Mouse (Mus musculus) midbrain, embryonic 16.5 days (tissue): ENCODE results near the gene Olfr459. TPM values are rescaled to one million over a fixed set of nuclear protein-coding genes. Genes with fewer than 3 reads are reported as not detected.

Source experiments
- ATAC-seq: fragments of 200-750 bp; cut with Nextera tagmentation; 2 replicates; pipeline ENCODE4 v1.8.0; 2017; ENCODE audit warnings: moderate TSS enrichment
- H3K27ac ChIP-seq: fragments of 300-500 bp; sonication (generic); 2 replicates; pipeline ENCODE4 v1.5.1; 2014; ENCODE audit warnings: mild to moderate bottlenecking, low read length, mixed read lengths
- H3K27me3 ChIP-seq: fragments of 300-500 bp; sonication (generic); 2 replicates; pipeline ENCODE4 v1.6.1; 2014; ENCODE audit warnings: low read depth, low read length, mixed read lengths; ENCODE audit not compliant: control insufficient read depth, insufficient read depth
- H3K36me3 ChIP-seq: fragments of 300-500 bp; sonication (generic); 2 replicates; pipeline ENCODE4 v1.6.1; 2014; ENCODE audit warnings: mild to moderate bottlenecking, low read length, moderate library complexity, mixed read lengths; ENCODE audit not compliant: control insufficient read depth, insufficient read depth
- H3K4me1 ChIP-seq: fragments of 300-500 bp; sonication (generic); 2 replicates; pipeline ENCODE4 v1.6.1; 2014; ENCODE audit warnings: mild to moderate bottlenecking, low read length, mixed read lengths; ENCODE audit not compliant: control insufficient read depth, insufficient read depth
- H3K4me2 ChIP-seq: fragments of 300-500 bp; sonication (generic); 2 replicates; pipeline ENCODE4 v1.6.1; 2014; ENCODE audit warnings: mild to moderate bottlenecking, low read length, mixed read lengths
- H3K4me3 ChIP-seq: fragments of 300-500 bp; sonication (generic); 2 replicates; pipeline ENCODE4 v1.5.1; 2014; ENCODE audit warnings: low read depth, mild to moderate bottlenecking, low read length, moderate library complexity, mixed read lengths
- H3K9ac ChIP-seq: fragments of 300-500 bp; sonication (generic); 2 replicates; pipeline ENCODE4 v1.6.1; 2014; ENCODE audit warnings: low read depth, low read length, mixed read lengths
- H3K9me3 ChIP-seq: fragments of 300-500 bp; sonication (generic); replicated peaks from 2 replicates; pipeline ENCODE4 v1.6.1; 2014; ENCODE audit warnings: mild to moderate bottlenecking, low read length, mixed read lengths; ENCODE audit not compliant: control insufficient read depth, poor library complexity, severe bottlenecking
- WGBS: fragments of 180-500 bp; shearing (Covaris S2); extraction: QIAGEN DNeasy Blood & Tissue Kit; methylation state at CpG from one replicate; pipeline ENCODE4 v1.1.7; 2014; 5-methylcytosine and 5-hydroxymethylcytosine counted together
- polyA plus RNA-seq: library from polyadenylated mRNA; unstranded; fragments of >200 nt; fragmentation: Nextera tagmentation; extraction: Ambion mirVana; gene quantifications from 2 replicates; pipeline ENCODE4 v1.2.1, GENCODE M21; 2015

The Olfr459 gene
- polyA plus RNA-seq, 1 experiment from 2014 or later: not detected

DNA sequence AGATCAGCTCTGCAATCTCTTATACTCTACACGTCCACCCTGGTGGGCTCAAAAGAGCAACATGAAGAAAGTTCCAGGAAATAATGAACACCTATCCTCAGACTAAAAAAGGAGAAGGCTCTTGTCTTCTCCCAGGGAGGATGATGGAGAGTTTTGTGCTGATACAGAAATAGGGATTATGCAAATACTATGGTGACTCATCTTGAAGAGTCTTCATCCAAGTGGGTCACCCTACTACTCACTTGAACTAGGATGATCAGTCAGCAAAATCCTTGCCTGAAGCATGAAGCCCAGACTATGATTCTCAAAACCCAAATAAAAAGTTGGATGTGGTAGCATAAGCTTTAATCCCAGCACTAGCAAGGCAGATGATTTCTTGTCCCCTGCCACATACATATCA, 16.6 kb downstream of the Olfr459 start:
- Histone ChIP-seq H3K9ac (no peak overlapping the region), H3K4me3 (no peak overlapping the region), H3K4me1 (no peaks in the 10 kb centered on the region), H3K36me3 (no peaks in the 10 kb centered on the region), H3K9me3 (no peaks in the 10 kb centered on the region), H3K4me2 (no peak overlapping the region), H3K27ac (no peak overlapping the region), H3K27me3 (no peaks in the 10 kb centered on the region)
- ATAC-seq: no peak
- WGBS: 79% methylated on average over 1 of the region's 1 CpGs

DNA sequence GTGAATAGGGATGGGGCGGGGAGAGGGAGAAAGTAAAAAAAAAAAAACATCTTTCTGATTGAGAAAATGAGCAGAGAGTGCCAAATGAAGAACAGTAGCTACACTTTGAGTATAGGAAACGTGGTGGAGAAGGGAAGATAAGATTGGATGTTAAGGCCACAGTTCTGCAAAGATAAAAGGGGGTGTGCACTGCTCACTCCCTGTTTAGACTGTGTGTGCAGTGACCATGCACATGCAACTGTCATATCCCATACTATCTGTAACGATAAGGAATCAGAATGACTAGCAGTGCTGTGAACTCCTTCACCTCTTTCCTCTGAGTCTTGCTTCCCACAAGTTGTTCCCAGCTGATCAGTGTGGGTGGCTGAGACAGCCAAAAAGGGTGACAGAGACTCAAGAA, 17.8 kb downstream of the Olfr459 start:
- no peaks in the 10 kb centered on the region for H3K27me3 ChIP-seq
- ATAC-seq: no peak
- H3K9me3 ChIP-seq: no peaks in the 10 kb centered on the region
- H3K27ac ChIP-seq: no peak overlapping the region
- H3K4me1 ChIP-seq: no peaks in the 10 kb centered on the region
- no peaks in the 10 kb centered on the region for H3K36me3 ChIP-seq
- 67% methylated on average over 3 of the region's 3 CpGs for WGBS
- no peak overlapping the region for H3K9ac ChIP-seq
- no peak overlapping the region for H3K4me2 ChIP-seq
- no peak overlapping the region for H3K4me3 ChIP-seq

DNA sequence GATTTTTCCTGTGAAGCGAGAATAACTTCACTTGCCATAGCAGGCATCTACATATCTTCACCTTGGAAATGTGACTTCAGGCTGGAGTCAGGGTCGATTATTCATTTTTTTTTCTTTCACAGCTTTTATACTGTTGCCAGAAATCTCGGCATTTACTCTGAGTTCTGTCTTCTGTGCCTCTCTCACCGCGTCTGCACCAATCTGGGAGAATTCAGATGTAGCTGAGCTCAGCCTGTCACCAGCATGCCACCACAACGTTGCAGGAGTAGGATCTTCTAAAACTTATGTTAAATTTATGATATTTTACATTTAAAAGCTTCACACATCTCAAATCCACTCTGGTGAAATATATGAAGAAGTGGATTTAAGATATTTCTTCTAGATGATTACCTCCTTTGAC, 20.4 kb downstream of the Olfr459 start:
- H3K9ac ChIP-seq: no peak overlapping the region
- no peaks in the 10 kb centered on the region for H3K27me3 ChIP-seq
- H3K36me3 ChIP-seq: no peaks in the 10 kb centered on the region
- no peak overlapping the region for H3K4me2 ChIP-seq
- no peaks in the 10 kb centered on the region for H3K9me3 ChIP-seq
- no peak overlapping the region for H3K27ac ChIP-seq
- ATAC-seq: no peak
- no peak overlapping the region for H3K4me3 ChIP-seq
- WGBS: 69% methylated on average over 6 of the region's 6 CpGs
- no peaks in the 10 kb centered on the region for H3K4me1 ChIP-seq

DNA sequence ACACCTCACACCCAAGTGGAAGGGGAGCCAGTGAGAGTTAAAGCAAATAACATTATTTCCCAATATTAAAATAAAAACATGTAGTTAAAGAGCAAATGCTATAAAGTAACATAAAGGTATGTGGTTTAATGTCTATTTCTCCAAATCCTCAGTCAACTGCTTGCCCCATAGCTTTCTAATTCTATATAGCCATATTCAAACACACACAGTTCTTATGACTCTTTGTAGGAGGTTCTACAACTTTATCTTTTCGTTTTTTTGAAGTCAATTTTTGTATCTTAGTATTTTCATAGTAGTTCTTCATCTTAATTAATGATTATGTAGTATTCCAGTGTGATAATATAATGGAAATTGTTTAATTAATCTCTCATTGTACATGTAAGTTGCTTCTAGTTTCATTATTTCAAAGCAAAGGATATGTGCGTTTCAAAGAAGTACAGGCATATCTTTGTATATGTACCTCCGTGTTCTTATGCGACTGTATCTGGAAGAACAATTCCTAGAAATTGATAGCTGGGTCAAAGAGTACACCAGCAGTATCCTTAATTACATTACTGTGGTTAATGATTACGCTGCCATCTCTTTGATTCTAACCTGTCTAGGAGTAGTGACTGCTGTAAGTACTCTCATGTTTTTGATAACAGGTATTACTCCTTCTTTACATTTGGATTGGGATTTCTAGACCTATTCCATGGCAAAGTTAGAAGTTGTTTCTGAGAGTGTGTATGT, 30.1 kb downstream of the Olfr459 start:
- 78% methylated on average over 5 of the region's 5 CpGs for WGBS
- no peaks in the 10 kb centered on the region for H3K27me3 ChIP-seq
- H3K4me1 ChIP-seq: no peaks in the 10 kb centered on the region
- H3K36me3 ChIP-seq: no peaks in the 10 kb centered on the region
- no peaks in the 10 kb centered on the region for H3K9me3 ChIP-seq
- no peak overlapping the region for H3K9ac ChIP-seq
- H3K4me3 ChIP-seq: no peak overlapping the region
- H3K27ac ChIP-seq: no peak overlapping the region
- ATAC-seq: no peak
- no peak overlapping the region for H3K4me2 ChIP-seq

DNA sequence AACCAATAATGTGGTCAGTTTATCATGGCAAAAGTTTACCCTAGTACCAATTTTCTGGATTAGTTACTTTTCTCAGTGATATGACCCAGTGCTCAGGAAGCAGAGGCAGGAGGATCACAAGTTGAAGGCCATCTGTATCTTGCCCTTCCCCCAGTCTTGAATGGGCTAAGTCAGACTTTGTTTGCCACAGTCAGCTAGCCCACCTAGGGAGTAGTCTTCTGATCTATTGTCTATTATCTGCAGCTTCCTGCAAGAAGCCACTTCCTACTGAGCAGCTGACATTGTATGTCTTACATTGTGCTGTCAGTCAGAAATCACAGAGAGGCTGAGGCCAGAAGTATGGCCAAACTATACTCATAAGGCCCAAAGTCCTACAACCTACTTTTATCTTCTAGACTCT, 33.9 kb downstream of the Olfr459 start:
- H3K9ac ChIP-seq: no peak overlapping the region
- no peak overlapping the region for H3K27ac ChIP-seq
- no peak overlapping the region for H3K4me2 ChIP-seq
- H3K27me3 ChIP-seq: no peaks in the 10 kb centered on the region
- H3K4me3 ChIP-seq: no peak overlapping the region
- H3K36me3 ChIP-seq: no peaks in the 10 kb centered on the region
- H3K4me1 ChIP-seq: no peaks in the 10 kb centered on the region
- no peaks in the 10 kb centered on the region for H3K9me3 ChIP-seq
- ATAC-seq: no peak

DNA sequence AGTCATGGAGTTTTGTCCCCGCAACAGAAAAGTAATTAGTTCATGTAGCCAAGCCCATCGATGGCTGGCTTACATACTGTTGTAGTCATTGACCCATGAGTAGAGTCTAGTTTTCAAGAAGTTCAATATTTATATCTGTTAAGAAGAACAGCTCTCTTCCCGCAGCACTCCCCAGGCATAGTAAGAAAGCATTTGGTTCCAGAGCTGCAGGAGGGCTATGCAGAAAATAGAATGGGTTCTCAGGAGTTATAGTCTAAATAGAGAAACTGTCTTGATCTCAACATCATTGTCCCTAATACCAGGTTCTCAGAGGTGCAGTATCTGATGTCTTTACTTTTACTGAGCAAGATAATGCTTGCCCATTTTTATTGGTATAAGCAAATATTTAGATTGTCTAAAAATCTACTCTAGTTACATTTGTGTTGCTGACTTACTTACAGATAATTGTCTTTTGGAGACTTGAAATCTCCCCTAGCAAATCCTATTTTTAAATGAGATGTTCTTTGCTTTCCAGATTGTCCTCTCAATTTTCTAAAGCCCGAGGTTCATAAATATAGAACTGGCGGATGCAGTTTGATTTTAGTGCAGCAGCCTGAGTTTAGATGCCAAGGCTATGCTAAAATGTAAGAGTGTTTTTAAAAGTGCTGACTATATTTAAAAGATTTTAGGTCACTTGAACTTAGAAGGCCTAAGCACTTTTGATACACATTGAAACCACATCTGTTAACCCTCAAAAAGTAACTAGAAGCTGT, 40.1 kb downstream of the Olfr459 start:
- no peaks in the 10 kb centered on the region for H3K27me3 ChIP-seq
- 89% methylated on average over 5 of the region's 5 CpGs for WGBS
- no peak overlapping the region for H3K4me3 ChIP-seq
- H3K27ac ChIP-seq: no peak overlapping the region
- no peaks in the 10 kb centered on the region for H3K4me1 ChIP-seq
- H3K9me3 ChIP-seq: no peaks in the 10 kb centered on the region
- no peak for ATAC-seq
- no peaks in the 10 kb centered on the region for H3K36me3 ChIP-seq
- H3K4me2 ChIP-seq: no peak overlapping the region
- H3K9ac ChIP-seq: no peak overlapping the region

DNA sequence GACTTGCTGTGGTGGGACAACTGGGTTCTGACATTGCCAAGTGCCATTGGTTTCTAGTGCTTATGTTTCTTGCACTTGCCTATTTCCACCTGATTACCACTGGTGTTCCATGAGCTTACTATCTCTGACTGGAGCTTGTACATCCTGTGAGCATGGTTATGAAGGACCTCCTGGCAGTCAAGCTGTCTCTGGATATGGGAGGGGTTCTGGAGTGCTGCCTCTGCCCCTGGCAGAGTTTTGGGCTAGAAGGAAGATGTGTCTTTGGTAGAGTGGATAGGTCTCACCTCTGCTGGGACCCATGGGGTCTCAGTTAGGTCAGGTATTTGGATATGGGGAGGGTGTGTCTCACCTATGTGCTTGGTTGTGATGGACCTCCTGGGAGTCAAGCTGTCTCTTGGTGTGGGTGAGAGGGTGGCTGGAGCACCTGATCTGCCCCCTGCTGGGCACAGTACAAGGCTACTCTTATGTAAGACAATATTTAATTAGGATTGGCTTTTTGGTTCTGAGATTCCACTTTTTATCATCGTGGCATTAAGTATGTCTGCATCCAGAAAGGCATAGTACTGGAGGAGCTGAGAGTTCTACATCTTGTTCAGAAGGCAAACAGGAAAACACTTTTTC, 46.9 kb downstream of the Olfr459 start:
- Histone ChIP-seq H3K4me1 (no peaks in the 10 kb centered on the region), H3K27ac (no peak overlapping the region), H3K36me3 (no peaks in the 10 kb centered on the region), H3K9me3 (no peaks in the 10 kb centered on the region), H3K4me2 (no peak overlapping the region), H3K4me3 (no peak overlapping the region), H3K9ac (no peak overlapping the region), H3K27me3 (no peaks in the 10 kb centered on the region)
- no peak for ATAC-seq
- 86% methylated on average over 1 of the region's 1 CpGs for WGBS

DNA sequence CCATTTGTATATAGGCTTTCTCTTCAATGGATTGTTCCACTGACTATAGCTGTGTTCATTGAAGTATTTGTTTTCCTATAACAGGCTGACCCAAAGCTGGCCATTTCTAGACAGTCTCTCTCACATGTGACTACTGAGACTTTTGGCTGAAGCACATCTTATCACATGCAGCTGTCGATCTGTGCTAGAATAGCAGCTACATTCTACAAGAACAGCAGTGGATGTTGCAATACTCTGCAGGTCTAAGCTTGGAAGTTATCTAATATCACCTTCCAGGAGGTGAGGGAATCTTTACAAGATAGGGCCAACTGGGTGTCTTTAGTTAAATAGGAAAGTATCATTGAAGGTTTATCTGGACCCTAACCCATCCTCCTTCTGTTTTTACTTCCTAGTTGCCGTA, 53.5 kb downstream of the Olfr459 start:
- ATAC-seq: no peak
- H3K9me3 ChIP-seq: no peaks in the 10 kb centered on the region
- no peaks in the 10 kb centered on the region for H3K4me1 ChIP-seq
- no peak overlapping the region for H3K4me3 ChIP-seq
- no peak overlapping the region for H3K9ac ChIP-seq
- no peak overlapping the region for H3K27ac ChIP-seq
- no peak overlapping the region for H3K4me2 ChIP-seq
- H3K36me3 ChIP-seq: no peaks in the 10 kb centered on the region
- 92% methylated on average over 2 of the region's 2 CpGs for WGBS
- no peaks in the 10 kb centered on the region for H3K27me3 ChIP-seq
